ENCODE assay signal across 8 mouse cellular contexts in the genomic region with DNA sequence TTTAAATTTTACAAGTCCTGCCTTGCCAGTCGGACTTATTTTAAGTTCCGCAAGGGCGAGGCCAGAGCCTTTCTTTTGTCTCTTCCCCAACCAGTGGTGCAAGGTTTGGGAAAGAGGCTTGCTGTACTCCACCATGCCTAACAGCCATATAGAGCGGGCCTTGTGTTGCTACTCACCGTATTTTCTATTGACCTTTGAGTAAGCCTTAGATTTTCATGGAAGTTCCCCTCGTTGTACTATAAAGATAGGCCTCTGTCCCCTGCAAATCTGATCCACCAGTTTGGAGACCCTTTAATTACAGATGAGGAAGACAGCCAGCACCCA. TPM values are rescaled to one million over a fixed set of nuclear protein-coding genes. Genes with fewer than 3 reads are reported as not detected.
DNase-seq lines count a peak whose midpoint lies in the region; ATAC-seq lines count a peak whose summit lies in the region.

No protein-coding gene starts in this region.

- peak overlapping the region; percentile 100 for H3K9ac ChIP-seq in embryonic facial prominence, embryonic 14.5 days (ENCODE audit: low read depth, low read length)
- H3K9ac ChIP-seq in hindbrain, embryonic 14.5 days = peak overlapping the region; percentile 100
- peak overlapping the region; percentile 100 for H3K9ac ChIP-seq in liver, embryonic 12.5 days

- peak overlapping the region; percentile 100 for H3K4me3 ChIP-seq in embryonic facial prominence, embryonic 14.5 days (ENCODE audit: low read depth, low read length)
- peak overlapping the region; percentile 94 for H3K4me3 ChIP-seq in hindbrain, embryonic 14.5 days (replicated peaks; ENCODE audit: low read length)
- H3K4me3 ChIP-seq in liver, embryonic 12.5 days = peak overlapping the region; percentile 96

- no peaks in the 10 kb centered on the region for H3K9me3 ChIP-seq in embryonic facial prominence, embryonic 14.5 days (ENCODE audit: control insufficient read depth, low read length)
- H3K9me3 ChIP-seq in hindbrain, embryonic 14.5 days (ENCODE audit: control insufficient read depth, low read length) = no peaks in the 10 kb centered on the region
- no peaks in the 10 kb centered on the region for H3K9me3 ChIP-seq in liver, embryonic 12.5 days (replicated peaks)

- no peak for ATAC-seq in embryonic facial prominence, embryonic 14.5 days (ENCODE audit: low read depth)
- ATAC-seq in hindbrain, embryonic 14.5 days (ENCODE audit: low FRiP score) = no peak
- ATAC-seq in liver, embryonic 12.5 days = no peak

- peak overlapping the region; percentile 100 for H3K27ac ChIP-seq in embryonic facial prominence, embryonic 14.5 days (replicated peaks; ENCODE audit: low read depth, low read length)
- H3K27ac ChIP-seq in hindbrain, embryonic 14.5 days = peak overlapping the region; percentile 99
- H3K27ac ChIP-seq in liver, embryonic 12.5 days = peak overlapping the region; percentile 100

- H3K36me3 ChIP-seq in embryonic facial prominence, embryonic 14.5 days (ENCODE audit: control insufficient read depth, insufficient read depth, low read length) = peaks cover 25% of the 10 kb centered on the region
- H3K36me3 ChIP-seq in hindbrain, embryonic 14.5 days (replicated peaks; ENCODE audit: control insufficient read depth, insufficient read depth) = peaks cover 24% of the 10 kb centered on the region
- H3K36me3 ChIP-seq in liver, embryonic 12.5 days = peaks cover 27% of the 10 kb centered on the region

- peak; percentile 77 for DNase-seq in 416B (ENCODE audit: low read depth)
- peak; percentile 69 for DNase-seq in NIH3T3 (ENCODE audit: low read depth)
- DNase-seq in embryonic facial prominence, embryonic 14.5 days (ENCODE audit: low spot score) = peak; percentile 59
- DNase-seq in hindbrain, embryonic 14.5 days (ENCODE audit: low spot score) = no peak
- DNase-seq in natural killer cell, adult 2 months (ENCODE audit: low spot score in 2 of 2) = peak; percentile 19 to 22
- DNase-seq in urinary bladder, postnatal 36 days (ENCODE audit: low spot score in 2 of 2) = peak; percentile 44 to 46
- DNase-seq in right cerebral cortex, adult 18-20 months = no peak

- no peaks in the 10 kb centered on the region for H3K27me3 ChIP-seq in embryonic facial prominence, embryonic 14.5 days (replicated peaks; ENCODE audit: control insufficient read depth, insufficient read depth, low read length)
- no peaks in the 10 kb centered on the region for H3K27me3 ChIP-seq in hindbrain, embryonic 14.5 days (ENCODE audit: control insufficient read depth, insufficient read depth, low read length)
- no peaks in the 10 kb centered on the region for H3K27me3 ChIP-seq in liver, embryonic 12.5 days (replicated peaks)

- H3K4me2 ChIP-seq in embryonic facial prominence, embryonic 14.5 days (ENCODE audit: low read depth, low read length) = peak overlapping the region; percentile 72
- peak overlapping the region; percentile 97 for H3K4me2 ChIP-seq in hindbrain, embryonic 14.5 days (replicated peaks)
- peak overlapping the region; percentile 87 for H3K4me2 ChIP-seq in liver, embryonic 12.5 days

- no peaks in the 10 kb centered on the region for H3K4me1 ChIP-seq in embryonic facial prominence, embryonic 14.5 days (ENCODE audit: control insufficient read depth, insufficient read depth, low read length)
- H3K4me1 ChIP-seq in hindbrain, embryonic 14.5 days (replicated peaks; ENCODE audit: control insufficient read depth, insufficient read depth, low read length) = peaks cover 20% of the 10 kb centered on the region
- H3K4me1 ChIP-seq in liver, embryonic 12.5 days = peaks cover 29% of the 10 kb centered on the region

- WGBS in embryonic facial prominence, embryonic 14.5 days = 6% methylated on average over 6 of the region's 6 CpGs
- WGBS in hindbrain, embryonic 14.5 days = 3% methylated on average over 6 of the region's 6 CpGs
- WGBS in liver, embryonic 12.5 days (ENCODE audit: insufficient replicate concordance) = 7% methylated on average over 6 of the region's 6 CpGs

RNA-seq across cellular contexts. Expression of a gene that starts 0.7 kb away (rescaled TPM):
- 366 and 404 TPM in 2 replicates for polyA plus RNA-seq in embryonic facial prominence, embryonic 14.5 days (2014; fragmentation: Nextera tagmentation; extraction: Ambion mirVana)
- polyA plus RNA-seq in hindbrain, embryonic 14.5 days (2014; fragmentation: Nextera tagmentation; extraction: Ambion mirVana) = 313 and 339 TPM in 2 replicates
- polyA plus RNA-seq in liver, embryonic 12.5 days (2016; fragmentation: Nextera tagmentation; extraction: Ambion mirVana) = 556 and 569 TPM in 2 replicates

RNA-seq across cellular contexts. Expression of a gene that starts 19.4 kb away (rescaled TPM):
- 107 and 125 TPM in 2 replicates for polyA plus RNA-seq in embryonic facial prominence, embryonic 14.5 days (2014; fragmentation: Nextera tagmentation; extraction: Ambion mirVana)
- polyA plus RNA-seq in hindbrain, embryonic 14.5 days (2014; fragmentation: Nextera tagmentation; extraction: Ambion mirVana) = 102 and 134 TPM in 2 replicates
- polyA plus RNA-seq in liver, embryonic 12.5 days (2016; fragmentation: Nextera tagmentation; extraction: Ambion mirVana) = 103 and 110 TPM in 2 replicates

Comparison
In these comparisons a context has a peak if more than half of its experiments do, and no peak if none do; other contexts are left out.
1. DNase-seq: peak in 416B (single experiment), NIH3T3 (single experiment), embryonic facial prominence, embryonic 14.5 days (single experiment), natural killer cell, adult 2 months (2 of 2) and urinary bladder, postnatal 36 days (2 of 2); none in hindbrain, embryonic 14.5 days (single experiment) and right cerebral cortex, adult 18-20 months (single experiment).
2. Peak in every context shown above with its lines, with median percentiles within 50 percentile points of each other: H3K27ac ChIP-seq, H3K4me2 ChIP-seq, H3K4me3 ChIP-seq and H3K9ac ChIP-seq.